Mouse (Mus musculus) neural tube, embryonic 13.5 days (tissue): ENCODE results near the gene Med18. TPM values are rescaled to one million over a fixed set of nuclear protein-coding genes. Genes with fewer than 3 reads are reported as not detected.

Source experiments
- ATAC-seq: fragments of 200-750 bp; cut with Nextera tagmentation; 2 replicates; pipeline ENCODE4 v1.8.0; 2017; ENCODE audit warnings: low read depth, mild to moderate bottlenecking, moderate TSS enrichment, moderate library complexity
- H3K27ac ChIP-seq: fragments of 300-500 bp; sonication (generic); replicated peaks from 2 replicates; pipeline ENCODE4 v1.5.1; 2015; ENCODE audit warnings: moderate library complexity, mild to moderate bottlenecking, inconsistent platforms
- H3K27me3 ChIP-seq: fragments of 300-500 bp; sonication (generic); 2 replicates; pipeline ENCODE4 v1.6.1; 2015; ENCODE audit warnings: mild to moderate bottlenecking, inconsistent platforms
- H3K36me3 ChIP-seq: fragments of 300-500 bp; sonication (generic); 2 replicates; pipeline ENCODE4 v1.6.1; 2015; ENCODE audit warnings: mild to moderate bottlenecking, inconsistent platforms
- H3K4me1 ChIP-seq: fragments of 300-500 bp; sonication (generic); replicated peaks from 2 replicates; pipeline ENCODE4 v1.6.1; 2015; ENCODE audit warnings: inconsistent platforms
- H3K4me2 ChIP-seq: fragments of 300-500 bp; sonication (generic); 2 replicates; pipeline ENCODE4 v1.6.1; 2015; ENCODE audit warnings: inconsistent platforms, mild to moderate bottlenecking, moderate library complexity
- H3K4me3 ChIP-seq: fragments of 300-500 bp; sonication (generic); 2 replicates; pipeline ENCODE4 v1.5.1; 2015; ENCODE audit warnings: mild to moderate bottlenecking, inconsistent platforms
- H3K9ac ChIP-seq: fragments of 300-500 bp; sonication (generic); 2 replicates; pipeline ENCODE4 v1.6.1; 2015; ENCODE audit warnings: moderate library complexity, mild to moderate bottlenecking, inconsistent platforms
- H3K9me3 ChIP-seq: fragments of 300-500 bp; sonication (generic); 2 replicates; pipeline ENCODE4 v1.6.1; 2016; ENCODE audit warnings: inconsistent platforms
- WGBS: fragments of 180-500 bp; shearing (Covaris S2); methylation state at CpG from one replicate; pipeline ENCODE4 v1.1.7; 2015; 5-methylcytosine and 5-hydroxymethylcytosine counted together
- polyA plus RNA-seq: library from polyadenylated mRNA; unstranded; fragments of >200 nt; fragmentation: Nextera tagmentation; extraction: Ambion mirVana; gene quantifications from 2 replicates; pipeline ENCODE4 v1.2.1, GENCODE M21; 2015

Gene Med18
- polyA plus RNA-seq, 1 experiment from 2014 or later = 15.1 TPM

GRCm38 (mm10) chr4:132475895-132476878 is 12.5 kb upstream of the Med18 start:
- Histone ChIP-seq H3K9ac (no peak overlapping the region), H3K27ac (no peak overlapping the region), H3K4me3 (no peak overlapping the region), H3K27me3 (no peaks in the 10 kb centered on the region), H3K9me3 (no peaks in the 10 kb centered on the region), H3K4me1 (no peaks in the 10 kb centered on the region), H3K4me2 (no peak overlapping the region), H3K36me3 (no peaks in the 10 kb centered on the region)
- ATAC-seq = no peak
- 77% methylated on average over 13 of the region's 13 CpGs for WGBS

- Histone ChIP-seq H3K27ac (no peak overlapping the region), H3K4me3 (no peak overlapping the region), H3K4me2 (no peak overlapping the region), H3K9me3 (no peaks in the 10 kb centered on the region), H3K27me3 (no peaks in the 10 kb centered on the region), H3K4me1 (no peaks in the 10 kb centered on the region), H3K36me3 (no peaks in the 10 kb centered on the region), H3K9ac (no peak overlapping the region)
- no peak for ATAC-seq
- WGBS = 84% methylated on average over 4 of the region's 4 CpGs
Observed at GRCm38 (mm10) chr4:132474631-132475030, 10.9 kb upstream of the Med18 start.

- 88% methylated on average over 9 of the region's 9 CpGs for WGBS
- Histone ChIP-seq H3K9ac (no peak overlapping the region), H3K4me2 (no peak overlapping the region), H3K4me3 (no peak overlapping the region), H3K9me3 (no peaks in the 10 kb centered on the region), H3K27ac (no peak overlapping the region), H3K4me1 (no peaks in the 10 kb centered on the region), H3K27me3 (no peaks in the 10 kb centered on the region), H3K36me3 (no peaks in the 10 kb centered on the region)
- no peak for ATAC-seq
Observed at GRCm38 (mm10) chr4:132473411-132473810, 9.7 kb upstream of the Med18 start.

DNA sequence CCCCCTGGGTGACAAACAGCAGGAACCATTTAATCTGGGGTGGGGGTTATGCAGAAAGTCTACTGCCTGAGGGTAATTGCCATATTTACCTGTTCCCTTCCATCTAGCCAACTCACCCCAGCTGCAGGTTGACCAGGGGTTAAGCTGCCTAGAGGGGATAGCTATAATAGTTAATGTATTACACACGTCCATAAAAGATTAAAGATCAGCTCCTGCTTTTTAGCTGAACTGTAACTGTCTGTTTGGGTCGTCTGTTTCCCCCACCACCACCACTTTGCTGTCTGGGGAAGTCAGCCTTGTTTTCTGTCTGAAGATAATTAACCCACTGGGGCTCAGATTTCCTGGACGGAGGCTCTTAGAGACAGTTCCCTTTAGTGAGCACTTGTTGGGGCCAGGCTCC is 6.2 kb upstream of the Med18 start:
- Histone ChIP-seq H3K9me3 (no peaks in the 10 kb centered on the region), H3K36me3 (no peaks in the 10 kb centered on the region), H3K9ac (no peak overlapping the region), H3K27ac (no peak overlapping the region), H3K4me3 (no peak overlapping the region), H3K4me1 (no peaks in the 10 kb centered on the region), H3K4me2 (no peak overlapping the region), H3K27me3 (no peaks in the 10 kb centered on the region)
- WGBS = 15% methylated on average over 3 of the region's 3 CpGs
- no peak for ATAC-seq

GRCm38 (mm10) chr4:132464255-132464613 is 513 bp upstream of the Med18 start:
- 0% methylated on average over 5 of the region's 5 CpGs for WGBS
- Histone ChIP-seq H3K27ac (0 out of 2 replicates have a peak overlapping the region, but pooled peaks have one; percentile 50), H3K9me3 (no peaks in the 10 kb centered on the region), H3K27me3 (no peaks in the 10 kb centered on the region), H3K4me2 (peak overlapping the region; percentile 91), H3K36me3 (peaks cover 21% of the 10 kb centered on the region), H3K4me3 (peak overlapping the region; percentile 77), H3K4me1 (peaks cover 26% of the 10 kb centered on the region), H3K9ac (peak overlapping the region; percentile 83)
- 0 out of 2 replicates have a peak, but pooled peaks have one; percentile 30 for ATAC-seq

DNA sequence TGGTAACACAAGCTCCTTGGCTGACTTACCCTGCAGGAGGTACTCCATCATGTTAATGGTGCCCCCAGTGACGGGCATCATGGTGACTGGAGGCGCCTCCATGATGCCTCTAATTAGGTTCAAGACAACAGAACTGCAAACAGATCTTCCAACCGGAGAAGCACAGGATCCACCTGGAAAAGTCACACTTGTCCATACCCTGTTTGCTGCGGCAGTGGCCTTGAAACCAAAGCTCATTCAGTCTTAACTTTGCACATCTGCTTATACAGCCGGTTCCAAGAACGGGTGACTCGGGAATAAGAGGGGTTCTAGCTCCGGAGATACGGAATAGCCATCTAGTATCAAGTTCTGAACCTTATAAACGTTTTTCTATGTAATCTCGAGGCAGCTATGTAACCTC is 885 bp downstream of the Med18 start:
- peak overlapping the region; percentile 91 for H3K4me2 ChIP-seq
- no peak overlapping the region for H3K27ac ChIP-seq
- peaks cover 26% of the 10 kb centered on the region for H3K4me1 ChIP-seq
- no peaks in the 10 kb centered on the region for H3K9me3 ChIP-seq
- no peaks in the 10 kb centered on the region for H3K27me3 ChIP-seq
- H3K4me3 ChIP-seq = peak overlapping the region; percentile 77
- no peak for ATAC-seq
- H3K36me3 ChIP-seq = peaks cover 33% of the 10 kb centered on the region
- H3K9ac ChIP-seq = peak overlapping the region; percentile 83
- WGBS = 13% methylated on average over 11 of the region's 11 CpGs

DNA sequence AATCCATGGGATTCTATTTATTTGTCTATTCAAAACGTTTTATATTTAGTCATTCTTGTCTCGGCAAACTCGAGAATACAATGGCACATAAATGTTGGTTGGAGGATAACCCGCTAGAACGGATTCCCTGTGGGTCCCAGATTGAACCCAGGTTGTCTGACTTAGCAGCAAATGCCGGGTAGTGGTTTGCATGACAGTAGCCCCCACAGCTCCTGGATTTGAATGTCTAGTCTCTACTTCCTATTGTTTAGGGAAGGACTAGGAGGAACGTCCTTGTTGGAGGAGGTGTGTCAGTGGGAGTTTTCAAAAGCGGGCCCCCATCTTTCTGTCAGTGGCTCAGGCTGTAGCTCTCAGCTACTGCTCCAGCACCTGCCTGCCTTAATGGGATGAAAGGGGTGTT is 3.5 kb downstream of the Med18 start:
- Histone ChIP-seq H3K9me3 (no peaks in the 10 kb centered on the region), H3K27me3 (no peaks in the 10 kb centered on the region), H3K9ac (no peak overlapping the region), H3K36me3 (peaks cover 47% of the 10 kb centered on the region), H3K4me1 (peaks cover 26% of the 10 kb centered on the region), H3K27ac (no peak overlapping the region), H3K4me2 (no peak overlapping the region), H3K4me3 (no peak overlapping the region)
- no peak for ATAC-seq
- WGBS = 91% methylated on average over 8 of the region's 8 CpGs

- Histone ChIP-seq H3K9me3 (no peaks in the 10 kb centered on the region), H3K9ac (no peak overlapping the region), H3K27ac (no peak overlapping the region), H3K4me2 (no peak overlapping the region), H3K27me3 (no peaks in the 10 kb centered on the region), H3K4me1 (no peaks in the 10 kb centered on the region), H3K4me3 (no peak overlapping the region), H3K36me3 (peaks cover 39% of the 10 kb centered on the region)
- WGBS = 97% methylated on average over 6 of the region's 6 CpGs
- ATAC-seq = no peak
Observed at GRCm38 (mm10) chr4:132455561-132455960, 8.2 kb downstream of the Med18 start.

GRCm38 (mm10) chr4:132455146-132455545 is 8.6 kb downstream of the Med18 start:
- 76% methylated on average over 3 of the region's 3 CpGs for WGBS
- H3K4me2 ChIP-seq = no peak overlapping the region
- no peaks in the 10 kb centered on the region for H3K4me1 ChIP-seq
- peaks cover 35% of the 10 kb centered on the region for H3K36me3 ChIP-seq
- no peak overlapping the region for H3K4me3 ChIP-seq
- H3K9me3 ChIP-seq = no peaks in the 10 kb centered on the region
- no peak overlapping the region for H3K9ac ChIP-seq
- H3K27me3 ChIP-seq = no peaks in the 10 kb centered on the region
- ATAC-seq = no peak
- no peak overlapping the region for H3K27ac ChIP-seq

GRCm38 (mm10) chr4:132454216-132454615 is 9.5 kb downstream of the Med18 start:
- Histone ChIP-seq H3K9me3 (no peaks in the 10 kb centered on the region), H3K36me3 (peaks cover 26% of the 10 kb centered on the region), H3K4me3 (no peak overlapping the region), H3K9ac (no peak overlapping the region), H3K27ac (no peak overlapping the region), H3K4me2 (no peak overlapping the region), H3K27me3 (no peaks in the 10 kb centered on the region), H3K4me1 (no peaks in the 10 kb centered on the region)
- 86% methylated on average over 6 of the region's 6 CpGs for WGBS
- ATAC-seq = no peak

GRCm38 (mm10) chr4:132449778-132450177 is 13.9 kb downstream of the Med18 start:
- Histone ChIP-seq H3K27me3 (no peaks in the 10 kb centered on the region), H3K4me1 (no peaks in the 10 kb centered on the region), H3K9ac (no peak overlapping the region), H3K27ac (no peak overlapping the region), H3K9me3 (no peaks in the 10 kb centered on the region), H3K4me3 (no peak overlapping the region), H3K4me2 (no peak overlapping the region), H3K36me3 (no peaks in the 10 kb centered on the region)
- WGBS = 78% methylated on average over 3 of the region's 3 CpGs
- ATAC-seq = no peak

- no peak overlapping the region for H3K27ac ChIP-seq
- no peak overlapping the region for H3K9ac ChIP-seq
- 80% methylated on average over 12 of the region's 12 CpGs for WGBS
- ATAC-seq = no peak
- H3K4me3 ChIP-seq = no peak overlapping the region
- H3K9me3 ChIP-seq = no peaks in the 10 kb centered on the region
- no peaks in the 10 kb centered on the region for H3K36me3 ChIP-seq
- H3K4me2 ChIP-seq = no peak overlapping the region
- no peaks in the 10 kb centered on the region for H3K4me1 ChIP-seq
- H3K27me3 ChIP-seq = no peaks in the 10 kb centered on the region
Observed at GRCm38 (mm10) chr4:132446105-132446504, 17.6 kb downstream of the Med18 start.

GRCm38 (mm10) chr4:132444516-132444915 is 19.2 kb downstream of the Med18 start:
- no peak overlapping the region for H3K4me3 ChIP-seq
- H3K27ac ChIP-seq = no peak overlapping the region
- no peak overlapping the region for H3K4me2 ChIP-seq
- no peaks in the 10 kb centered on the region for H3K9me3 ChIP-seq
- 84% methylated on average over 8 of the region's 8 CpGs for WGBS
- no peaks in the 10 kb centered on the region for H3K27me3 ChIP-seq
- no peaks in the 10 kb centered on the region for H3K36me3 ChIP-seq
- H3K9ac ChIP-seq = no peak overlapping the region
- no peaks in the 10 kb centered on the region for H3K4me1 ChIP-seq
- no peak for ATAC-seq
